Mouse (Mus musculus): ENCODE data around the gene Mis18a. TPM values are rescaled to one million over a fixed set of nuclear protein-coding genes. Genes with fewer than 3 reads are reported as not detected.

Mis18a gene
- polyA plus RNA-seq, 1 experiment from 2014 or later: 43.4 TPM

GRCm38 (mm10) chr16:90699390-90699789, 27.8 kb downstream of the Mis18a start:
- Histone ChIP-seq H3K4me1 (no peaks in the 10 kb centered on the region), H3K9ac (no peak overlapping the region), H3K27ac (no peak overlapping the region), H3K27me3 (replicated peaks) (no peaks in the 10 kb centered on the region), H3K4me3 (no peak overlapping the region), H3K36me3 (no peaks in the 10 kb centered on the region), H3K9me3 (no peaks in the 10 kb centered on the region), H3K4me2 (replicated peaks) (no peak overlapping the region)
- no peak for ATAC-seq (ENCODE audit: low FRiP score, low read depth)
- WGBS: 88% methylated on average over 14 of the region's 14 CpGs

- ATAC-seq (ENCODE audit: low FRiP score, low read depth): no peak
- WGBS: 65% methylated on average over 9 of the region's 9 CpGs
Observed at GRCm38 (mm10) chr16:90696306-90696705, 30.9 kb downstream of the Mis18a start.

GRCm38 (mm10) chr16:90695121-90695520, 32.1 kb downstream of the Mis18a start:
- no peak overlapping the region for H3K9ac ChIP-seq
- no peak for ATAC-seq (ENCODE audit: low FRiP score, low read depth)
- H3K36me3 ChIP-seq: no peaks in the 10 kb centered on the region
- H3K9me3 ChIP-seq: no peaks in the 10 kb centered on the region
- no peak overlapping the region for H3K4me2 ChIP-seq (replicated peaks)
- H3K27ac ChIP-seq: no peak overlapping the region
- H3K27me3 ChIP-seq (replicated peaks): no peaks in the 10 kb centered on the region
- WGBS: 87% methylated on average over 10 of the region's 10 CpGs
- H3K4me1 ChIP-seq: no peaks in the 10 kb centered on the region
- H3K4me3 ChIP-seq: no peak overlapping the region

More at GRCm38 (mm10) chr16:90696306-90696705, 30.9 kb downstream of the Mis18a start:
- H3K27ac ChIP-seq: no peak overlapping the region
- no peaks in the 10 kb centered on the region for H3K27me3 ChIP-seq (replicated peaks)
- H3K9me3 ChIP-seq: no peaks in the 10 kb centered on the region
- H3K36me3 ChIP-seq: no peaks in the 10 kb centered on the region
- H3K4me2 ChIP-seq (replicated peaks): no peak overlapping the region
- H3K9ac ChIP-seq: no peak overlapping the region
- no peak overlapping the region for H3K4me3 ChIP-seq
- H3K4me1 ChIP-seq: no peaks in the 10 kb centered on the region

GRCm38 (mm10) chr16:90694719-90695118, 32.5 kb downstream of the Mis18a start:
- no peak for ATAC-seq (ENCODE audit: low FRiP score, low read depth)
- WGBS: 67% methylated on average over 9 of the region's 9 CpGs

GRCm38 (mm10) chr16:90693625-90694024, 33.6 kb downstream of the Mis18a start:
- H3K36me3 ChIP-seq: no peaks in the 10 kb centered on the region

More at GRCm38 (mm10) chr16:90694719-90695118, 32.5 kb downstream of the Mis18a start:
- no peaks in the 10 kb centered on the region for H3K9me3 ChIP-seq
- no peak overlapping the region for H3K4me3 ChIP-seq
- no peak overlapping the region for H3K9ac ChIP-seq
- H3K4me1 ChIP-seq: no peaks in the 10 kb centered on the region
- no peak overlapping the region for H3K4me2 ChIP-seq (replicated peaks)
- no peaks in the 10 kb centered on the region for H3K36me3 ChIP-seq
- H3K27ac ChIP-seq: no peak overlapping the region
- H3K27me3 ChIP-seq (replicated peaks): no peaks in the 10 kb centered on the region

GRCm38 (mm10) chr16:90692704-90693385, 34.4 kb downstream of the Mis18a start:
- Histone ChIP-seq H3K27me3 (replicated peaks) (no peaks in the 10 kb centered on the region), H3K9ac (no peak overlapping the region), H3K4me2 (replicated peaks) (no peak overlapping the region), H3K9me3 (no peaks in the 10 kb centered on the region), H3K4me3 (no peak overlapping the region), H3K36me3 (no peaks in the 10 kb centered on the region), H3K4me1 (no peaks in the 10 kb centered on the region), H3K27ac (no peak overlapping the region)
- ATAC-seq (ENCODE audit: low FRiP score, low read depth): no peak
- 78% methylated on average over 15 of the region's 15 CpGs for WGBS

More at GRCm38 (mm10) chr16:90693625-90694024, 33.6 kb downstream of the Mis18a start:
- Histone ChIP-seq H3K4me3 (no peak overlapping the region), H3K4me2 (replicated peaks) (no peak overlapping the region), H3K9me3 (no peaks in the 10 kb centered on the region), H3K4me1 (no peaks in the 10 kb centered on the region), H3K27ac (no peak overlapping the region), H3K9ac (no peak overlapping the region), H3K27me3 (replicated peaks) (no peaks in the 10 kb centered on the region)
- ATAC-seq (ENCODE audit: low FRiP score, low read depth): no peak
- WGBS: 88% methylated on average over 5 of the region's 5 CpGs

GRCm38 (mm10) chr16:90687687-90688263, 39.4 kb downstream of the Mis18a start:
- no peak overlapping the region for H3K4me3 ChIP-seq

GRCm38 (mm10) chr16:90687011-90687410, 40.2 kb downstream of the Mis18a start:
- Histone ChIP-seq H3K9me3 (no peaks in the 10 kb centered on the region), H3K4me1 (no peaks in the 10 kb centered on the region), H3K4me3 (no peak overlapping the region), H3K4me2 (replicated peaks) (no peak overlapping the region), H3K36me3 (no peaks in the 10 kb centered on the region), H3K9ac (no peak overlapping the region), H3K27ac (no peak overlapping the region), H3K27me3 (replicated peaks) (no peaks in the 10 kb centered on the region)
- no peak for ATAC-seq (ENCODE audit: low FRiP score, low read depth)
- WGBS: 61% methylated on average over 5 of the region's 5 CpGs

More at GRCm38 (mm10) chr16:90687687-90688263, 39.4 kb downstream of the Mis18a start:
- Histone ChIP-seq H3K27ac (no peak overlapping the region), H3K36me3 (no peaks in the 10 kb centered on the region), H3K9me3 (no peaks in the 10 kb centered on the region), H3K4me2 (replicated peaks) (no peak overlapping the region), H3K4me1 (no peaks in the 10 kb centered on the region), H3K27me3 (replicated peaks) (no peaks in the 10 kb centered on the region), H3K9ac (no peak overlapping the region)
- ATAC-seq (ENCODE audit: low FRiP score, low read depth): no peak
- 63% methylated on average over 12 of the region's 12 CpGs for WGBS

GRCm38 (mm10) chr16:90684092-90684491, 43.1 kb downstream of the Mis18a start:
- H3K36me3 ChIP-seq: no peaks in the 10 kb centered on the region
- no peak overlapping the region for H3K4me3 ChIP-seq
- WGBS: 63% methylated on average over 5 of the region's 5 CpGs
- H3K4me2 ChIP-seq (replicated peaks): no peak overlapping the region
- no peak for ATAC-seq (ENCODE audit: low FRiP score, low read depth)
- H3K9ac ChIP-seq: no peak overlapping the region
- H3K4me1 ChIP-seq: no peaks in the 10 kb centered on the region
- H3K9me3 ChIP-seq: 0 out of 2 replicates have a peak, but pooled peaks cover under 1% of the 10 kb centered on the region
- H3K27me3 ChIP-seq (replicated peaks): no peaks in the 10 kb centered on the region
- no peak overlapping the region for H3K27ac ChIP-seq

- no peak overlapping the region for H3K27ac ChIP-seq
- no peak for ATAC-seq (ENCODE audit: low FRiP score, low read depth)
- H3K36me3 ChIP-seq: no peaks in the 10 kb centered on the region
- no peak overlapping the region for H3K4me3 ChIP-seq
- H3K4me1 ChIP-seq: no peaks in the 10 kb centered on the region
- H3K9me3 ChIP-seq: 0 out of 2 replicates have a peak, but pooled peaks cover 5% of the 10 kb centered on the region
- H3K27me3 ChIP-seq (replicated peaks): no peaks in the 10 kb centered on the region
- 92% methylated on average over 16 of the region's 16 CpGs for WGBS
- H3K9ac ChIP-seq: no peak overlapping the region
- H3K4me2 ChIP-seq (replicated peaks): no peak overlapping the region
Observed at GRCm38 (mm10) chr16:90679984-90680383, 47.2 kb downstream of the Mis18a start.

- Histone ChIP-seq H3K36me3 (no peaks in the 10 kb centered on the region), H3K4me1 (no peaks in the 10 kb centered on the region), H3K9ac (no peak overlapping the region), H3K27me3 (replicated peaks) (no peaks in the 10 kb centered on the region), H3K4me2 (replicated peaks) (no peak overlapping the region), H3K9me3 (0 out of 2 replicates have a peak, but pooled peaks cover 5% of the 10 kb centered on the region), H3K4me3 (no peak overlapping the region), H3K27ac (no peak overlapping the region)
- 95% methylated on average over 3 of the region's 3 CpGs for WGBS
- no peak for ATAC-seq (ENCODE audit: low FRiP score, low read depth)
Observed at GRCm38 (mm10) chr16:90678820-90679219, 48.4 kb downstream of the Mis18a start.

GRCm38 (mm10) chr16:90676920-90677574, 50.2 kb downstream of the Mis18a start:
- H3K4me1 ChIP-seq: no peaks in the 10 kb centered on the region
- no peak for ATAC-seq (ENCODE audit: low FRiP score, low read depth)
- no peaks in the 10 kb centered on the region for H3K27me3 ChIP-seq (replicated peaks)
- H3K4me2 ChIP-seq (replicated peaks): no peak overlapping the region
- 0 out of 2 replicates have a peak, but pooled peaks cover 5% of the 10 kb centered on the region for H3K9me3 ChIP-seq
- WGBS: 70% methylated on average over 20 of the region's 20 CpGs
- H3K36me3 ChIP-seq: no peaks in the 10 kb centered on the region
- no peak overlapping the region for H3K27ac ChIP-seq
- H3K4me3 ChIP-seq: no peak overlapping the region
- H3K9ac ChIP-seq: no peak overlapping the region
